Mouse (Mus musculus): ENCODE data around the gene Olfr598. TPM values are rescaled to one million over a fixed set of nuclear protein-coding genes. Genes with fewer than 3 reads are reported as not detected.
"Not testable (repeated sequence)": the region's sequence is repeated elsewhere in the genome, so short reads cannot be mapped to it uniquely, and the experiment has no call there.

The Olfr598 gene
- polyA plus RNA-seq (2015; fragmentation: Nextera tagmentation; extraction: Ambion mirVana) = not detected in 2 replicates

- no peaks in the 10 kb centered on the region for H3K9me3 ChIP-seq
- H3K4me3 ChIP-seq = no peak within 1 kb of the TSS
These were observed at the start of gene Olfr598 for GRCm38 (mm10) chr7:103323268-103323667. Gene Olfr598, plus strand, starts transcription at chr7:103323568.

GRCm38 (mm10) chr7:103305348-103305747, 18.0 kb upstream of the Olfr598 start, which contains the start of gene Olfr596:
Gene Olfr596, plus strand, starts transcription at chr7:103305648.
- H3K4me2 ChIP-seq; ATAC-seq (replicated peaks); H3K9me3 ChIP-seq; H3K36me3 ChIP-seq (replicated peaks); H3K4me3 ChIP-seq; H3K9ac ChIP-seq; H3K27me3 ChIP-seq (replicated peaks); H3K4me1 ChIP-seq; H3K27ac ChIP-seq: not testable (repeated sequence)
- WGBS = 86% methylated on average over 2 of the region's 2 CpGs

More at GRCm38 (mm10) chr7:103323268-103323667, at the start of gene Olfr598:
- Histone ChIP-seq H3K27ac (no peak within 1 kb of the TSS), H3K9ac (no peak within 1 kb of the TSS), H3K36me3 (replicated peaks) (no peaks in the 10 kb centered on the region), H3K27me3 (replicated peaks) (no peaks in the 10 kb centered on the region), H3K4me1 (no peaks in the 10 kb centered on the region), H3K4me2 (no peak within 1 kb of the TSS)
- ATAC-seq (replicated peaks) = no peak

DNA sequence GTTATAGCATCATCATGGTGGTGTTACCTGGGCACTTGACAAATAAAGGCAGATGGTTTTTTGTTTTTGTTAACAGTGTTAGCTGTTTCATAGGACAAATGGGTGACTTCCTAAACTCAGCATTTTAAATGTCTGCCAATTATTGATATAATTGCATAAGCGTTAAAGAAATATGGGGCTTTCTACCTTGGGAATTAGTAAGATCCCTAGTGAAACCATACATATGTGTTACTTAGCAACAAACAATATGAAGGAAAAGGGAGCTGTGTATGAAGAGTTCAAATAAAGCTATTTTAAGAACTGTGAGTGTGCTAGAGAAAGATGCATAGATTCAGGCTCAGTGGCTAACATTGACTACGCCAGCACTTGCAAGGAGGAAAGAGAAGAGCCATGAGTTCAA, 7.4 kb upstream of the Olfr598 start, which contains the start of gene Olfr597:
Gene Olfr597 (plus strand): TSS at position 301 of the 400 bp plus-strand sequence.
- WGBS = 91% methylated on average over 2 of the region's 2 CpGs
- ATAC-seq (replicated peaks) = not testable (repeated sequence)

DNA sequence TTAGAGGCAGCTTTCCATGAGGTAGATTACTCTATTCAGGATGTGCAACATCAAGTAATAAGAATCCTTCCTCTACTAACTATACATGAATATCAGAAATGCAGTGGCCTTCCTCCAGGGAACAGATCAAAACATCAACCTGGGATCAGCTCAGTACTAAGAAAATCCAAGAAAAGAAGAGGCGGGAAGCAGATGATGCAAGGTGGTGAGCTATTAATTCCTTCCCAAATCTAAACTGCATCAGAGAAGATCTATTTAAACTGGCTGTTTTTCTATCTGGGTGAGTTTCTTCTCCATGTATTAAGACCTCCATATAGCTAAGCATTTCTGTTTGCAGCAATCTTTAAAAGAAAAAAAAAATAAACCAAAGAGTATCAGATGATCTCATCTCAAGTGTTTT, 12.2 kb downstream of the Olfr598 start, which contains the start of gene Olfr599:
Gene Olfr599 (plus strand): TSS at position 301 of the 400 bp plus-strand sequence.
- no peaks in the 10 kb centered on the region for H3K36me3 ChIP-seq (replicated peaks)
- no peak within 1 kb of the TSS for H3K4me2 ChIP-seq
- no peaks in the 10 kb centered on the region for H3K4me1 ChIP-seq
- 83% methylated on average over 1 of the region's 1 CpGs for WGBS
- no peaks in the 10 kb centered on the region for H3K27me3 ChIP-seq (replicated peaks)
- no peak within 1 kb of the TSS for H3K9ac ChIP-seq
- H3K9me3 ChIP-seq = no peaks in the 10 kb centered on the region
- no peak for ATAC-seq (replicated peaks)
- H3K4me3 ChIP-seq = no peak within 1 kb of the TSS
- no peak within 1 kb of the TSS for H3K27ac ChIP-seq

More for the DNA sequence above, 7.4 kb upstream of the Olfr598 start, which contains the start of gene Olfr597:
- not testable (repeated sequence) for H3K4me3 ChIP-seq; H3K36me3 ChIP-seq (replicated peaks); H3K4me1 ChIP-seq; H3K27me3 ChIP-seq (replicated peaks); H3K9me3 ChIP-seq; H3K4me2 ChIP-seq; H3K27ac ChIP-seq; H3K9ac ChIP-seq

- H3K9me3 ChIP-seq = no peaks in the 10 kb centered on the region
- no peaks in the 10 kb centered on the region for H3K4me1 ChIP-seq
- H3K4me2 ChIP-seq = no peak within 1 kb of the TSS
- no peak within 1 kb of the TSS for H3K9ac ChIP-seq
- H3K36me3 ChIP-seq (replicated peaks) = no peaks in the 10 kb centered on the region
- H3K4me3 ChIP-seq = no peak within 1 kb of the TSS
- no peak for ATAC-seq (replicated peaks)
- no peaks in the 10 kb centered on the region for H3K27me3 ChIP-seq (replicated peaks)
- no peak within 1 kb of the TSS for H3K27ac ChIP-seq
These were observed 26.2 kb downstream of the Olfr598 start, which contains the start of gene Olfr600 for GRCm38 (mm10) chr7:103349569-103349968. Gene Olfr600, minus strand, starts transcription at chr7:103349669.

DNA sequence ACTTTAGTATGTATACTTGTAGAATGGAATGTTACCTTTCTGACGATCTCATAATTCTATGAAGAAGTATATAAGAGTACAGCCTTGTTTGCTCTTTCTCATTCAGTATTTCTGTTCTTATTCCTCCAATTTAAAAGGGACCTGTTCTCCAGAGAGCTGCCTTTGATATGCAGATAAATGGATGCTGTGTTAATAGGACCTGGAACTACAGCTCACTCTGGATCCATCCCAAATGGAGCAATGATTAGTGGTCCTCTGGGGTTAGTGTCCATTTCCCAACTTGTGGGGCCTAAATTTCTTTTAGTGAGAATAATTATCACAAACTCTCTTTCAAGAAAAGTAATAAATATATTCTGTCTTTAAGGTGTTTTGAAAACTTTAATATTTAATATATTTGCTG, 39.2 kb downstream of the Olfr598 start, which contains the start of gene Olfr601:
Gene Olfr601 (minus strand): TSS at position 101 of the 400 bp plus-strand sequence.
- Histone ChIP-seq H3K9me3 (no peaks in the 10 kb centered on the region), H3K4me1 (no peaks in the 10 kb centered on the region), H3K27me3 (replicated peaks) (no peaks in the 10 kb centered on the region), H3K27ac (no peak within 1 kb of the TSS), H3K4me3 (no peak within 1 kb of the TSS), H3K4me2 (no peak within 1 kb of the TSS), H3K36me3 (replicated peaks) (no peaks in the 10 kb centered on the region), H3K9ac (no peak within 1 kb of the TSS)
- ATAC-seq (replicated peaks) = no peak
- WGBS = 95% methylated on average over 1 of the region's 1 CpGs

Other genes with a start within 250 kb of the Olfr598 start
- gene Olfr584, start 241.7 kb upstream of the Olfr598 start, polyA plus RNA-seq (2015; fragmentation: Nextera tagmentation; extraction: Ambion mirVana) = not detected in 2 replicates
- not detected in 2 replicates for gene Olfr585, start 225.8 kb upstream of the Olfr598 start, polyA plus RNA-seq (2015; fragmentation: Nextera tagmentation; extraction: Ambion mirVana)
- not detected in 2 replicates for gene Olfr586, start 197.9 kb upstream of the Olfr598 start, polyA plus RNA-seq (2015; fragmentation: Nextera tagmentation; extraction: Ambion mirVana)
- gene Olfr588-ps1, start 182.7 kb upstream of the Olfr598 start, polyA plus RNA-seq (2015; fragmentation: Nextera tagmentation; extraction: Ambion mirVana) = not detected in 2 replicates
- not detected in 2 replicates for gene Olfr589, start 167.2 kb upstream of the Olfr598 start, polyA plus RNA-seq (2015; fragmentation: Nextera tagmentation; extraction: Ambion mirVana)
- not detected in 2 replicates for gene Olfr591, start 145.2 kb upstream of the Olfr598 start, polyA plus RNA-seq (2015; fragmentation: Nextera tagmentation; extraction: Ambion mirVana)
- gene Olfr592, start 138.8 kb upstream of the Olfr598 start, polyA plus RNA-seq (2015; fragmentation: Nextera tagmentation; extraction: Ambion mirVana) = not detected in 2 replicates
- not detected in 2 replicates for gene Olfr593, start 111.7 kb upstream of the Olfr598 start, polyA plus RNA-seq (2015; fragmentation: Nextera tagmentation; extraction: Ambion mirVana)
- gene Olfr594, start 106.6 kb upstream of the Olfr598 start, polyA plus RNA-seq (2015; fragmentation: Nextera tagmentation; extraction: Ambion mirVana) = not detected in 2 replicates
- gene Usp17ld, start 71.1 kb upstream of the Olfr598 start, polyA plus RNA-seq (2015; fragmentation: Nextera tagmentation; extraction: Ambion mirVana) = not detected in 2 replicates
- not detected in 2 replicates for gene Olfr596, start 17.9 kb upstream of the Olfr598 start, polyA plus RNA-seq (2015; fragmentation: Nextera tagmentation; extraction: Ambion mirVana)
- gene Olfr597, start 7.3 kb upstream of the Olfr598 start, polyA plus RNA-seq (2015; fragmentation: Nextera tagmentation; extraction: Ambion mirVana) = not detected in 2 replicates
- gene Olfr599, start 12.3 kb downstream of the Olfr598 start, polyA plus RNA-seq (2015; fragmentation: Nextera tagmentation; extraction: Ambion mirVana) = not detected in 2 replicates
- not detected in 2 replicates for gene Olfr600, start 26.1 kb downstream of the Olfr598 start, polyA plus RNA-seq (2015; fragmentation: Nextera tagmentation; extraction: Ambion mirVana)
- not detected in 2 replicates for gene Olfr601, start 39.1 kb downstream of the Olfr598 start, polyA plus RNA-seq (2015; fragmentation: Nextera tagmentation; extraction: Ambion mirVana)
- gene Olfr603, start 62.6 kb downstream of the Olfr598 start, polyA plus RNA-seq (2015; fragmentation: Nextera tagmentation; extraction: Ambion mirVana) = not detected in 2 replicates
- not detected in 2 replicates for gene Usp17lc, start 91.5 kb downstream of the Olfr598 start, polyA plus RNA-seq (2015; fragmentation: Nextera tagmentation; extraction: Ambion mirVana)
- not detected in 2 replicates for gene Olfr605, start 121.9 kb downstream of the Olfr598 start, polyA plus RNA-seq (2015; fragmentation: Nextera tagmentation; extraction: Ambion mirVana)
- gene Olfr606, start 125.5 kb downstream of the Olfr598 start, polyA plus RNA-seq (2015; fragmentation: Nextera tagmentation; extraction: Ambion mirVana) = not detected in 2 replicates
- not detected in 2 replicates for gene Olfr607, start 140.6 kb downstream of the Olfr598 start, polyA plus RNA-seq (2015; fragmentation: Nextera tagmentation; extraction: Ambion mirVana)
- not detected in 2 replicates for gene Olfr608, start 146.3 kb downstream of the Olfr598 start, polyA plus RNA-seq (2015; fragmentation: Nextera tagmentation; extraction: Ambion mirVana)
- not detected in 2 replicates for gene Olfr609, start 174.5 kb downstream of the Olfr598 start, polyA plus RNA-seq (2015; fragmentation: Nextera tagmentation; extraction: Ambion mirVana)
- not detected in 2 replicates for gene Olfr610, start 188.6 kb downstream of the Olfr598 start, polyA plus RNA-seq (2015; fragmentation: Nextera tagmentation; extraction: Ambion mirVana)
- not detected in 2 replicates for gene Olfr611, start 197.3 kb downstream of the Olfr598 start, polyA plus RNA-seq (2015; fragmentation: Nextera tagmentation; extraction: Ambion mirVana)
- gene Olfr612, start 219.1 kb downstream of the Olfr598 start, polyA plus RNA-seq (2015; fragmentation: Nextera tagmentation; extraction: Ambion mirVana) = not detected in 2 replicates
- gene Olfr613, start 224.5 kb downstream of the Olfr598 start, polyA plus RNA-seq (2015; fragmentation: Nextera tagmentation; extraction: Ambion mirVana) = not detected in 2 replicates
- gene Olfr615, start 232.5 kb downstream of the Olfr598 start, polyA plus RNA-seq (2015; fragmentation: Nextera tagmentation; extraction: Ambion mirVana) = not detected in 2 replicates
- gene Olfr616, start 245.6 kb downstream of the Olfr598 start, polyA plus RNA-seq (2015; fragmentation: Nextera tagmentation; extraction: Ambion mirVana) = not detected in 2 replicates
- gene Olfr617, start 249.5 kb downstream of the Olfr598 start, polyA plus RNA-seq (2015; fragmentation: Nextera tagmentation; extraction: Ambion mirVana) = not detected in 2 replicates

All from midbrain, embryonic 15.5 days (tissue).